Mouse (Mus musculus): ENCODE data around the gene Gm3045.

Gm3045 gene

DNA sequence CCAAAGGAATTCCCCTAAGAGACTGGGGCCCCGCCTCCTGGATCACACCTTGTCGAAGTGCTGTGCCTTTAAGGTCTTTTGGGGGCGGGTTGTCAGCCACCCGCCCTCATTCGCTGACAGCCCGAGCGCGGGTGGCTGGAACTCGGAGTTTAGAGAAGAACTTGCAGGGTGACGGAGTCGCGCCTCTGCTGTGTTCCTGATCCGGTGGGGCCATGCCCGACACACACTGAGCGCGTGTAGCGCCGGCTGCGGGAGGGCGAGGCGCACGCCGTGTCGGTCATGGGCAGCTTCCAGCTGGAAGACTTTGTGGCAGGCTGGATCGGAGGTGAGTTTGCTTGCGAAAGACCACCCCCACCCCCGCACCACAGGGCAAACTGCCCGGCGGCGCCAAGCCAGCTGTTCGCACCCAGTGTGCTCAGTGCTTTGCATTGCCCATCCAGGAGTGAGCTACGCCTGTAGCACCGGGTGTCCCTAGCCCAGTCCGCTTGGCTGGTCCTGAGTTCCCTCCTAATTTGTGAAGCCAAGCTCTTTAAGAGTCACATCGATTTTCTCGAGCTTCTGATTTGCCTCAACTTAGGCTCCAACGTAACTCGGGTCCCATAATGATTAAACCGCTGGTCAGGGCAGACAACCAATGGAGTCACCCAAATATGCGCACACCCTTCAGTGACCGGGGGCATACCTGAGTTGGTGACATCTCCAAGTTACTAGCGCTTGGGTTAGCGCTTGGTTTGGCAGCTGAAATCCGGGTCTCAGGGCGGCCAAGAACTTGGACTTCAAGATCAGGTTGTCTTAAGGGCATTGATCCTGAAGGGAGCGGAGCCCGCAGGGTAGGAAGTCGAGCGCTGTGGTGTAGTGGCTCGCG, 12.0 kb downstream of the Gm3045 start, which contains the start of gene Slc25a48:
Slc25a48 (plus strand) TSS at position 145 of the 865 bp plus-strand sequence.
- no peak for DNase-seq (ENCODE audit: low read depth)

DNA sequence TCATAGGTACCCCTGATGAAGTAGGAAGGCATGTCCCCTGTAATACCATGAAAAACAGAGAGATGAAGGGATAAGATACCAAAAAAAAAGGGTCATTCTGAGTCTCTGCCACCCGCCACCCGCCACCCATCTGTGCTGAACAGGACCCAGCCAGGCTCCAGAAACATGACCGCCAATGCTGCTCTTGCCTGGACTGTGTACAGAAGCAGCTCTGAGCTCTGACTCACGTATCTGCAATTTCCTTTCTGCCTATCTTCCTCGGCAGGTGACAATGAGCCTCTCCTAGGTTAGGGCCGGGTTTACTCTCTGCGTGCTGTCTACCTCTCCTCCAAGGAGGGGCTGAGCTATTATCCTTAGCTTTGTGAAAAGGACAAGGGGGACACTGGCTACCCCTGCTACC, 17.0 kb downstream of the Gm3045 start:
- DNase-seq (ENCODE audit: low read depth): no peak

DNA sequence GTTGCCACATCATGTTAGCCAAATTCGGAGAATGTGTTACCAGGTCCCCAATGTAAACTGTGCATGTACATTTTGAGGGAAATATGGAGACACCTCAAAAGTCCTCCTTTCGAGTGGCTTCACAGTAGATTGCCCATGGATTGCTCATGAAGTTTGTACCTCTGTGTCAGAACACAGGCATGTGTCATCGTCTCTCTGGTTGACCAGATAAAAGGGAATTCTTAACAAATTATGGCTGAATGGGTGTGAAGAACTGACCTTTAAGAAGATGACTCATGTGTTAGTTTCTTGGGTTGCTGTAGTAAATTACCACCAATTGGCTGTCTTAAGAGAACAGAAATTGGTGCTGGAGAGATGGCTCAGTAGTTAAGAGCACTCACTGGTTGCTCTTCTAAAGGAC, 17.7 kb downstream of the Gm3045 start:
- no peak for DNase-seq (ENCODE audit: low read depth)

DNA sequence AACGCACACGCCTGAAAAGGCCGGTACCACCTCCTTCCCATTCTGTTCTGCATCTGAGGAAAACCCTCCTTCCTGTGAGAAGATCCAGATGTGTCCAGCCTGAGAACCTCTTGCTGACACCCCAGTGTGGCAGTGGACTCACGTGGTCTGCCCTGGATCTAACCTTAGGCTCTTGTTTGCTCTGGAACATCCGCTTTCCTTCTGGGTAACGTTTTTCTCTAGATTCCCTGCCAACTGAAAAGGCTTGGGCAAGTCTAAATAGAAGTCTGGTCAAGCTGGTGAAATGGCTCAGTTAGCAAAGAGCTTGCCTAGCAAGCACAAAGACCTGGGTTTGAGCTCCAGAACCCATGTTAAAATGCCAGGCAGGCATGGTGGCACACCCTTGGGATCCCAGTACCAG, 18.6 kb downstream of the Gm3045 start:
- DNase-seq (ENCODE audit: low read depth): no peak

DNA sequence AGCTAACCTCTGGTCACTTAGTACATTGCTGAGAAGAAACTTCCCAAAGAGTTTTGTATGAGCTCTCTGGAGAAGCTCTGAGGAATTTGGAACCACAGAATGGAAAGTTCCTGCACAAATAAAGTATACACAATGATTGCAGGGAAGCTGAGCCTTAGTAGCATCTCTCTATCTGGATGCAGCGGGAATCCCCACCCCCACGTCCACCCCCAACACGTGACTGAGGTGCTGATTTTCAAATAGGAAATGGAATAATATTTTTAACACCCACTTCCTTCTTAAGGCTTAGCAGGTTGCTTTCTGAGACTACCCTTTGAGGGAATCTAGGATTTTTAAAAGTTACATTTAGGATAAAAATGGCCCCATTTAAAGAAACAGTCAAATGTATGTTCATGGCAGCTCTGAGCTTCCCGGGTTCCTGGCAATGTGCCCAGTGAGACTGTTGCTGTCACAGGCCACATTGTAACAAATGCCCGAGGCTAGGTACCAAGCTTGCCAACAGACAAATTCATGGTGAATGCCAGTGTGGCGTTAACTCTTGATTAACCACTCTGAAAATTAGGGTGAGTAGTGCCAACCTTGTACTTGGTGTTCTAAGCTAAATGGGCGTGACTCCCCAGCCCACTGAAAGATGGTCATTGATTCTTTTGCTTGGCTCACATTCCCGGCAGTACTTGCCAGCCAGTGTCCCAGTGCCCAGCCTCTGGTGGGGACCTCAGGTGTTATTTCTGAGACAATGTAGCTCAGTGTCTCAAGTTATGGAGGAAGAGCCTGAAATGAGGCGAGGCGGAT, 23.0 kb downstream of the Gm3045 start:
- DNase-seq (ENCODE audit: low read depth): no peak

DNA sequence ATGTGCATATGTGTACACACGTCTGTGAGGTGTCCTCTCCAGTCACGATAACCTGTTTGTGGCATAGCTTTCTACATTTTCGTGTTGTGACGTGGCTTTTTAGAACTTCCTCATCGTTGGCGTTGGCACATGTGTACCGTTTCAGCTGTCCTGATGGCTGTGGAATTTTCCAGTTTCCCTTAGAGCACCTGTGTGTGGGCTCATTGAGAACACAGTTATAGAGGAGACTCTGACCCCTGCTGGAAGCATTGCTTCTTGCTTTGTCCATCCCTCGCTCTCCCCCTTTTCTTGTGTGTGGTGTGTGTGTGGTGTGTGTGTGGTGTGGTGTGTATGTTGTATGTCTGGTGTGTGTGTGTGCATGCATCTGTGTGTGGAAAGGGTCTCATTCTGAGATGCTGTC, 23.6 kb downstream of the Gm3045 start:
- DNase-seq (ENCODE audit: low read depth): no peak

DNA sequence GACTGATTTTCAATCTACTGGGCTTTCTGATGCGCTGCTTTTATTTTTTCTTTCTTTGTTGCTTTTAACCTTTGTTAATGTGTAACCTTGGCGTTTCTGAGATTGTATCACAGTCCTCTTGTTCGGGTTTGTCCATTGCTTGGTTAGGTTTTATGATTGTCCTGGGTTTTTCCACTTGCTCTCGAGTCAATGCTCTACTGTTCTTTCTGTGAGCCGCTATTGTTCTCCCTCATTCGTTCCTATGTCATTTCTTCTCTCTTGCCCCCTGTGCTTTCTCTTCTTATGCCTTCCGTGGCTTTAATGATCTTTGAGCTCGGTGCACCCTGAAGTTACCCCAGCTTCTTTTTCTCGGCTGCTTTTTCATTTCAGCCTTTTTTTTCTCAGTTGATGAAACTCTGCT, 31.6 kb downstream of the Gm3045 start:
- DNase-seq (ENCODE audit: low read depth): no peak

DNA sequence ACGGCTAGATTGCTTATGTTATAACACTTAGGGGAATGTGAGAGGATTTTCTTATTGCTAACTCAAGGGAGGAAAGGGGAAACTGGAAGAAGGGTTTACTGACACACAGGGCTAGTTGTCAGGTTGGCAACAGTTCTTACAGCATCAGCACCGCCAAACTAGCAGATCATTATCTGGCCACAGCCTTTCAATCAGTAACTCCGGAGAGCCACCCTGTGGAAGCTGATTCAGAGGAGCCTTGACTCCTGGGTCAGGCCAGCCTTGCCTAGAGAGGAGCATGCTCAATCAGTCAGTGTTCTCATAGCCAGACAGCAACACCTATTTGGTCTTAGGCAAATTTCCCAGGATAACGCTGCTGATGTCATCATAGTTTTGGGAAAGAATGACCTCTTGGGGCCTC, 35.1 kb downstream of the Gm3045 start:
- DNase-seq (ENCODE audit: low read depth): no peak

DNA sequence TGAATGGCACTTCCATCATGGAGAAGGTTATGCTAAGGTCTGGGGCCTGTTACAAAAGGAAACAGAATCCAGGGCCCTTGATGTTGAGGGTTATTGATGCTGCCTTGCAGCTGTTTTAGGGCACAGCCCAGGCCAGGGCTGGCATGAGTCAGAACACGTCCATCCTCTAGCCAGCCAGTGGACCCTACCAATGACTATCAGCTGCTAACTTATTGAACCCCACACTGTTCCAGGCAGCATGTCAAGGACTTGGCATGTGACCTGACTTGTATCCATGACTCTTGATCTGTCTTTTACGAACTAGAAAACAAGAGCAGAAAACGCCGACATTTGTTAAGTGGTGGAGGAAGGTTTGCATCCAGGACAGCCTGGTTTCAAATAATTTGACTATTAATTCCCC, 36.4 kb downstream of the Gm3045 start:
- DNase-seq (ENCODE audit: low read depth): no peak

DNA sequence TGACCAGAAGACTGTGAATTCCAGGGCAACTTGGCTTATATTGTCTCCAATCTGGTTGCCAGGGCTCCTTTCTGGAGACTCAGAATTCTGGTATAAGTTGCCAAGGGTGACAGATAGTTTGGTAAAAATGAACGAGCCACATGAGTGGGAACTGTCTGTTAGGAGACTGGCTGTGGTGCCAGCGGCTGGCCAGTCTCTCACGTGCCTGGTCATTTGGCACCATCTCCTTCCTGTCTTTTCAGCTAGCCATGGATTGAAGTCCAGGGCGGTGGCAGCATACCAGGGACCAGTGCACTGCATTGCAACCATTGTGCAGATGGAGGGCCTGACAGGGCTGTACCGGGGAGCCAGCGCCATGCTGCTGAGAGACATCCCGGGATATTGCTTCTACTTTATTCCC, 36.9 kb downstream of the Gm3045 start:
- no peak for DNase-seq (ENCODE audit: low read depth)

DNA sequence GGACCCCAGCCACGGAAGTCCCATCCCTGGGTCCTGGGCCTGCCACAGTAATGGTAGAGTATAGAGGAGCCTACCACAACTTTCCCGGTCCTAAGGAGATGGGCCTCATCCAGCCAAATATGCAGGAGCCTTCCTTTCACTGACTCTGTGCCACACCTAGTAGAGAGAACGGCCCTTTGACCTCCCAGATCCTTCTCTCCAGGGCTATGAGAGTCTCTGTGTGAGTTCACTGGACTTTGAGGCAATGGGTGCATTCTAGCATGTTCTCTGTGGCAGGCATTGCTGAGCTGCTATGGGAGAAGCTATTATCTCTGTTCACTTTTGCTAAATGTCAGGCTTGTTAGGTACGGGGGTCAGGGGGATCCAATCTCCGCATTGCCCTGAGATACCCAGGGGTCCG, 37.4 kb downstream of the Gm3045 start:
- no peak for DNase-seq (ENCODE audit: low read depth)

DNA sequence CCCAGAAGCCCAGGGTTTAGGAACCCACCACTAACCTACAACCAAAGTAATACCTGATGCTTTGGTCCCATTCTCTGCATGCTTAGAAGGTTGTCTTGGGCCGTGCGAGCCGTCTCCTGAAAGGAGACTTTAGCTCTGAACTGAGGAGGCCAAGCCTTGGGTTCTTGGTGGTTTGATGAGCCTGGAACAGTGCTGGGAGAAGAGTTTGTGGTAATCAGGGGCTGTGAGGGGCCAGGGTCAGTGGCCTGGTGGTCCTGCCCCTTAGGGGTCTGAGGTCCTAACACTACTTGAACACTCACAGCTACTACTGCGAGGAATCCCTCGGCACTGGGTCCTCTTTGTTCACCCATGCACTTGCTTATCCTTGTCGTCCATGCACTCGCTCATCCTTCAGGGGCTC, 41.4 kb downstream of the Gm3045 start:
- no peak for DNase-seq (ENCODE audit: low read depth)

DNA sequence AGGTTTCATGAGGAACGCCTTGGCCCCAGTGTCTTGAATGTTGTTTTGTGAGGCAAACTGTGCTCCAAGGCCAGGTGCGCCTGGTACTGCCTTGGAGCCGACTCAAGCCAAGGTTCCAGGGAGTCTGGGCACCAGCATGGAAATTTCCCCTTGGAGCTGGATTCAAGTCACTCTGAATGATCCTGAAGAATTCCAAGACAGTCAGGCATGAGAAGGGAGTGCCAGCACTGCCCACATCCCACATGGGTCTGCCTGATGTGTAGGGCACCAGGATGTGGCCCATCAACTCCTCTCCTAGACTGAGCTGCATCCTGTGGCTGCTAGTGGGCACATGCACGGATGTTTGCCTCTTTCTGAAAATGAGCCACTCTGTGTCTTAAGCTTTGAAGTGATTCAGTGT, 42.1 kb downstream of the Gm3045 start:
- no peak for DNase-seq (ENCODE audit: low read depth)

DNA sequence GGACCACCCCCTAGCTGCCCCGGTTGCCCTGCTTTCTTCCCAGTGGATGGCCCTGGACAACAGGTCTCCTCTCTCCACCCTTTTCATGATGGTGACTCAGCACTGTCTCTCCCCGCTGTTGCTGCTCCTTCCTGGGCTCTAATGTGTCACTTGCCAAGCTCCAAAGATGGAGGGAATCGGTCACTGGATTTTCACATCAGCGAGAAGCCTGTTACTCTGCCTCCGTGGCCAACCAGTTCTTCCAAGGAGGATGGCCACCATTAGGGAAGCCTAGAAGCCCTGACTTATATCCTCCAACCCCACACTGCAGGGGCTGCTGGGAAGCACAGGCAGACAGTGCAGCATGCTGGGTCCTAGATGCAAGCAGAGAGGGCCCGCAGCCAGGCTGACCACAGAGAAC, 44.8 kb downstream of the Gm3045 start:
- DNase-seq (ENCODE audit: low read depth): no peak

DNA sequence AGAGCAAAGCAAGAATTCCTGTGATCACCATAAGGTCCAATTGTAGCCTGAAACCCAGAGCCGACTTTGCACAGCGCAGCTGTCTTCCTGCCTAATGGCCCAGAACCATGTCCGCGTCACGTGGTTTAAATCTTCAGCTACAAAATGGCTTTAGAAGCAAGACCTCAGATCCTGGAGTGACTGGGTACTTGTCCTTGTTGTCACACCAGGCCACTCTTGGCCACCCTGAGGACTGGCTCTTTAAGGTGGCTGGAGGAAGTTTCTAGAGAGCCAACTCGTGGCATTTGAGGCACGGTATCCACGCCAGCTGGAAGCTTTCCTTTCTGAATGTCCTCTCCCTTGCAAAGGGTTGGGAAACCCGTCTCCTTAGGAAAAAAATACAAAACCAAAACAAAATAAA, 45.6 kb downstream of the Gm3045 start:
- no peak for DNase-seq (ENCODE audit: low read depth)

DNA sequence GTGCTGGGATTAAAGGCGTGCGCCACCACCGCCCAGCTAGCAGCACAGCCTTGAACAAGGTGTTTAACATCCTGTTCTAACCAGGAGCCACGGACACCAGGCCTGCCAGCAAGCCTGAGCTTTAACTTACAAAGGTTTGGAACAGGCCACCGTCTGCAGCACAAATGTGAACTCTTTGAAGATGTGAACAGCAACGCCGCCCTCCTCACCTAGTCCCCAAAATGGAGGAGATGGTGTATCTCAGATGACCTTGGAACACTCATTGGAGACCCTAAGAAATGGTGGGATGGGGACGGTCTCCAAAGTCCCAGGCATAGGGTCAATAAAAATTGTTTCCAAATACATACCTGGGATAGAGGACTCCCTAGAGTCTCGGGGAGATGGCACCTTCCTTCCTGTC, 46.3 kb downstream of the Gm3045 start:
- no peak for DNase-seq (ENCODE audit: low read depth)

DNA sequence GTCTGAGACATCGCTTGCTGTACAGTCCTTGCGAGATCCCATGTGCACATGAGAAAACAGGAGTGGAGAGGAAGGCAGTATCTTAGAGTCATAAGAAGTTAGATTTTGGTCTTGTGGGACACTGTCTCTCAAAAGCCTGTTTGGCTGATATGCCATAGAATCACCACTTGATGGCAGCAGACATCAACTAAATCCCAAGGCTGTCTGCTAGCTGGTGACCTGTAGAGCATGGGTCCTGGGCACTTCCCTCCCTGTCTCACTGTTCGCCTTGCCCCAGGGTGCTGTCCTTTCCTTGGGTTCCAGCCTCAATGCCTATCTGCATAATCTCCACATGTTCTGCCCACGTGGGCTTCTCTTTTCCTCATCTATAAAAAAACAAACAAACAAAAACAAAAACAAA, 49.0 kb downstream of the Gm3045 start:
- no peak for DNase-seq (ENCODE audit: low read depth)

DNA sequence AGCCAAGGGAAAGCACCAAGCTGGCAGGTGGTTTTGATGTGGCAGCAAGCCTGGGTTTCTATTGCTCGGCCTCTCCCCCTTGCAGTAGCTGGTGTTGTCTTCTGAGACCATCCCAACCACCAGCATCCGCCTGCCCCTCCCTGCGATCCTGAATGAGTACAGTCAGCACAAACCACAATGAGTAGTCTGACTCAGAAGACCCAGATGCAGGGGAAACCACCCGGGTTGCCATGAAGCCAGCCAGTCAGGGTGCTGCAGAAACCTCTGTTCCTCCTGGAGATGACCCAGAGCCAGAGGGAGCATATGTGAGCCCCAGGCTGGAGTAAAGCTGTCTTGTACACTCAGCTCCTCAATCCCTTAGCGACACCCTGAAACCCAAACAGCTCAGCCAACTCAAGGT, 50.4 kb downstream of the Gm3045 start:
- DNase-seq (ENCODE audit: low read depth): peak; percentile 24

DNA sequence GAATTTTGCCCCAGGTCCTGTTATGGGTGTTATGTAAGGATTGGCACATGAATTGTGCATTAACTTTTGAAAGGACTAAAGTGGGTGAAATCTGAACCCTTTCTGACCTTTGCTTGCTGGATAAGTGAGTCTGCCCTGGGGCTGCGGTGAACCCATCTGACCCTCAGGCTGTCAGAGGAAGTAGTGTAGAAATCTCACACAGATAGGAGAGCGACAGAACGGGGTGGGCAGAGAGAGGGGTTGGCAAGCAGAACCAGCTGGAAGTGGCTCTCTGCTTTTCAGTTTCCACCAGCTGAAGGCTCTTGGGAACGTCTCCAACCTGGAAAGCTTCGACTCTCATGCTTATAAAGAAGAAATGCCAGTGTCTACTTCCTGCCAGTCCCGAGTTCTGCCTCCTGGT, 50.9 kb downstream of the Gm3045 start:
- DNase-seq (ENCODE audit: low read depth): no peak

DNA sequence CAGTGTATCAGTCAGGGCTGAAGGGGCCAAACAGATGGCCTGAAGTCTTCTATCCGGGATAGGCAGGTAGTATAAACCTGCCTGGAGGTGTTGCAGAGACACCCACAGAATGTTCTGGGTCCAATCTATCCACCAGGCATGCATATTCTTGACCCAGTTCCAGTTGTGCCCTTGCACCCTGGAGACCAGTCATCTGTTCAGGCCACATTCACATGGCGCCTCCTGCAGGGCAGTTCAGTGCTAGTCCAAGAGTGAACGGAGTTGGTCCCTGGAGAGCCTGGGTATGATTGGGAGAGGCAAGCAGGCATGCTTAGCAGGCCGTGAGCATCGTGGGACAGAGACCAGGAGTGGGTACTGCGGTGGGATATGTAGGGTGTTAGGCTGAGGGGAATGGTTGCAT, 51.6 kb downstream of the Gm3045 start:
- no peak for DNase-seq (ENCODE audit: low read depth)

DNA sequence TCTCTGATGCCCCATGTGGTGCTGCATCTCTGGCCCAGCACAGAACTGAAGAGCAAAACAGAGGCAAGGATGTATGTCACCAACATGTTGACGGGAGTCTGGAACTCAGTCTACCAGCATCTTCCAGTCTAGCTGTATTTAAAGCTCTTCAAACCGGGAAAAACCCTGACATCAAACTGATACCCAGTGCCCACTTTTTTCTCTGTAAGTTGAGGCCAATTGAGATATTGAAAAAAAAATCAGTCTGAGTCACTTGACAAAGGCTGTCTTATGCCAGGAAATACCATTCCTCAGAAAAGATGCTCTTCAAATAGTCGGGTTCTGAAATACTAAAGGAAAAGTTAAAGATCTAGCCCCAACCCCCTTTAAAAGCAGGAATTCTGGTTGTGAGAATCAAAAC, 55.8 kb downstream of the Gm3045 start, which contains the start of gene Il9:
Il9 (minus strand) TSS at position 101 of the 400 bp plus-strand sequence.
- no peak for DNase-seq (ENCODE audit: low read depth)
